Mouse (Mus musculus): ENCODE data around the gene 5730596B20Rik.

Gene 5730596B20Rik

DNA sequence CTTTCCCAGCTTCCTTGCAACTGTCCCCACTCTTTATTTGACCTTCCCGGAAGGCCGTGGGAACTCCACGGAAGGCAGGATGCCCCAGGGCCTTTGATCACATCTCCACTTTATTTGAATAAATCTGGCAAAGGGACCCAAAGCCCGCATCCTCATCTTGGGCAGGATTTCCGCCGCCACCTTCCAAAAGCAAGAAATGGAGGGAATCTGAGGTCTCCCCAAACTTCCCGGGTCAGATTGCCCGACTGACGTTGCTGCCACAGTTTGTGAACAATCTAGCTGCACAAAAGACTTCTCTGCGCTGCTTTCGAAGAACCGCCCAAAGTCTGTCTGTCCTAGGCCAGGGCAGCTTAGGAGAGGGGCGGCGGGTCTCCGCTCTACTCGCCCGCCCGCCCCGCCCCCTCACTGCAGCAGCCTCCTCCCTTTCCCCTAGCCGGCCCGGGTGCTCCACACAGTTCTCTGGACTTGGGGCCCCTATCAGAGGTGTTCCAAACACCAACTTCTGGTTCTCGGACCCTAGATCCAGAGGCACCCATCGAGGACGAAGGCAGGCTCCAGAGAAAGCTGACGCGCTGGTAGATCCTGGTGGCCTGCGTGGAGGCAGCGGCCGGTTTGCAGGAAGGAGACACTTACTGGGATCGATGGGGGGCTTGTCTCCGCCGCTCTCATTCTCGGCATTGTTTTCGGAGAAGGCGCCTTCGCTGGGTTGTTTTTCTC is 47.8 kb downstream of the 5730596B20Rik start:
- no peak for DNase-seq (ENCODE audit: low spot score in 2 of 2)

DNA sequence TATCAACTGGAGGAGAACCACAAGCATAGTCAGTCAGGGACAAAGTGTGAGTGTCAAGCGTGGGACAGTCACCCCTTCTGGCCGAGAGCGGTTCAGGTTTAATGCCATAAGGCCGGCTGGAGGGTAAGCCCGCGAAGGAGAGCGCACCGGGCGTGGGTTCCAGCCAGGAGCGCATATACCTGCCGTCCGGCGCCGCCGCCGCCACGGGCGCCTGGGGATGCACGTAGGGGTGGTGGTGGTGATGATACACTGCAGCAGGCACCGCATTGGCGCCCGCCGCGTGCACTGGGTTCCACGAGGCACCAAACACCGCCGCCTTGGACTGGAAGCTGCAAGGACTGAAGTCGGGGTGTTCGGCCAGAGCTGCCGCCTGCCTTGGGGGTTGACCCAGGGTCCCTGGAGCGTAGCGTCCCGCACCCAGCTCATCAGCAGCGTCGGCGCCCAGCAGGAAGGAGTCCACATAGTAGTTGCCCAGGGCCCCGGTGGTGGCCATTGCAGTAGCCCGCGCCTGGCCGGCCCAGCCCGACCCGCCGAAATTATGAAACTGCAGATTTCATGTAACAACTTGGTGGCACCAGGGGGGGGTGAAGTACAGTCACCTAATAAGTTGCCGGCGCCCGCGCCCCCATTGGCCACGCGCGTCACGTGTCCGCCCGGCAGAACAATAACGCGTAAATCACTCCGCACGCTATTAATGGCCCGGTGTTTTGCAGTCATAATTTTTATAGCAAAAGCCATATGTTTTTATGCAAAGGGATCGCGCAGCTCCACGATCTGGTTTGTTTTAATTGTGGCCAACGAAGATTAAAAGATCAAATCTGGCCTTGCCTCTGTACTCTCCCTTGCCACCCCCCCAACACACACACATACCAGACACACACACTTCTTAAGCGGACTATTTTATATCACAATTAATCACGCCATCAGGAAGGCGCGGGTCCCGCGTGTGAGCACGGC is 48.6 kb downstream of the 5730596B20Rik start:
- DNase-seq (ENCODE audit: low spot score in 2 of 2), result no peak

- no peak for DNase-seq (ENCODE audit: low spot score in 2 of 2)
Measured at GRCm38 (mm10) chr6:52226569-52227257, 49.4 kb downstream of the 5730596B20Rik start.

GRCm38 (mm10) chr6:52227470-52228222 is 50.3 kb downstream of the 5730596B20Rik start:
- no peak for DNase-seq (ENCODE audit: low spot score in 2 of 2)

DNA sequence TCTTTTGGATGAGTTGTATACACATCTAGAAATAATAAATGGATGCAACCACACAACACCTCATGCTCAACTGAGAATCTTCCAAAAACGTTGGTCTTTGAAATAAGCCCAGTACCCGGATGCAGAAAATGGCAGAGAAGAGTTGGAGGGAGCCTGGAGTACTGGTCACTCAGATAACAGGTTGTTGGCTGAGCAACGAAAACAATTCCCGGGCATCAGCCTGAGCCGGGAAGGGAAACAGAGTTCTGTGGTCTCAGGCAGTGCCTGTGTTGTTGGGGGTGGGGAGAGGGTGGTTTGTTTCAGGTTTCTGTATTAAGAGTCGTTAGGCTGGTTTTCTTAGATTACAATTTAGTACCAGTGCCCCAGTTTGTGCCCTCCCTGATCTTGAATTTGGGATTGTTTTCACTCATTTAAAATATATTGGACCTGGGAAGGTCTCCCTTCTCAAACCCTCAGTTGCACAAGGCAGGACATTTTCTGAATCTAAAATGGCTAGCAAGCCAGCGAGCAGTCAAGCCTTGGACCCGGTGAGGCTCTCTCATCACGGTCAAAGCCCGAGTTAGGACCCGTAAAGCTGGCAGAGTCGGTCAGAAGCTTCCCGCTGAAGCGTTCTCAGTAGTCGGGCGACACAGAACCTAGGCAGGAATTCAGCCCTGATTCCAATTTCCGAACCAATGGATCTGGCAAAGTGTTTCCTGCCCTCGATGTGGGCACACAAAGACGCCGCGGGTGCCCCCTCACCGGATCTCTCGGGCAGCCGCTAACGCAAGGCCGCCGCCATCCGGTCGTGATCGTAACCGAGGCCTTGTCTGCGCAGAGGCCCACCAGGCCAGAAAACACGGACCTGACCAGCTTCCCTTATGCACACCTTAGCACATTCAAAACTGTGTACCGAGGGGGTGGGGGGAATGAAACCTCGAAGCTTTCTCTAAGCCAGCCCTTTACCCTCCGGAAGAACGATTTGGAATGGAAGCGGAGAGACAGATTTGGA is 51.5 kb downstream of the 5730596B20Rik start:
- DNase-seq (ENCODE audit: low spot score in 2 of 2), result no peak

DNA sequence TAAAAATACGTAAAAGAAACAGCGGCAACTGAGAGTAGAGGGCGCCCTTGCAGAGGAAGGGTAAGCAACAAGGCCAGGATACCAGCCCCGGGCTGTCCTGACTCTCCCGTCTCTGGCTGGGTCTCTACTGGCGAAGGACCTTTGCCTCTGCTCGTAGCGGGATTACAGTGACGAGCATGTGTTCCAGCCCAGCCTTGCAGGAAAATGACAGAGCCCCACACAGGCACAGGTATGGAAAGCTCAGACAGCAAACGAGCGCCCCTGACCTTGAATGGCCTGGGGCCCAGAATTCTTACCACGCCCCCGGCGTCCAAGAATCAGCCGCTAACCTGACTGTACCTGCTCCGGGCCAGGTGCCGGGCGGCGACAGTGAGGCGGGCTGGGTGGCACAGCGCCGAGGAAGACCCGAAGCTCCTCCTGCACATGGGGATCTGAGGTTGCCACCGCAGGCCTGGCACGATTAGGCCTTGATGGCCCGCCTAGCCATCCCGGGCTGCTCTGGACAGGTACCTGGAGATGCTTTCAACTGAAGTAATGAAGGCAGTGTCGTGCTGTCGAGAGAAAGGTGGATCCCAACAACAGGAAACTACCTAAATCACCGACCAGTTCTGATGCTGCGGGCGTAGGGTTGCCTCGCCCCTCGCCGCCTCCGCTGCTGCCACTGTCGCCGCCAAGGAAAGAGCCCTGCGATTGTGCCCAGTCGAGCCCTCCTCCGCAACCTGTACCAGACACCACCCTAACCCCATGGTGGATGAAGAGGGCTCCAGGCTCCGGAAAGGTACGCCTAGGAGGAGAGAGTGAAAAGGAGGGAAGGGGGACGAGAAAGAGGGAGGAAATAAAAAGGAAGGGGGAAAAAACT is 52.5 kb downstream of the 5730596B20Rik start:
- DNase-seq (ENCODE audit: low spot score in 2 of 2), result no peak

Measured in right cerebral cortex, postnatal 36 days (tissue).